Mouse (Mus musculus): ENCODE data around the gene Acap1. TPM values are rescaled to one million over a fixed set of nuclear protein-coding genes. Genes with fewer than 3 reads are reported as not detected.
"Not testable (repeated sequence)": the region's sequence is repeated elsewhere in the genome, so short reads cannot be mapped to it uniquely, and the experiment has no call there.

Acap1 gene
- polyA plus RNA-seq, 1 experiment from 2014 or later: 5.0 TPM

- H3K9ac ChIP-seq: peak overlapping the region; percentile 96
- H3K4me2 ChIP-seq: peak overlapping the region; percentile 79
- 0% methylated on average over 17 of the region's 17 CpGs for WGBS
- H3K4me3 ChIP-seq: peak overlapping the region; percentile 93
- H3K36me3 ChIP-seq: peaks cover 44% of the 10 kb centered on the region
- peak overlapping the region; percentile 96 for H3K27ac ChIP-seq
- ATAC-seq (ENCODE audit: borderline replicate concordance, extremely low read depth, low FRiP score, low TSS enrichment): no peak; the same call in 1 of the 2 replicates
- no peaks in the 10 kb centered on the region for H3K27me3 ChIP-seq
- H3K9me3 ChIP-seq: no peaks in the 10 kb centered on the region
- peaks cover 38% of the 10 kb centered on the region for H3K4me1 ChIP-seq
Measured at GRCm38 (mm10) chr11:69919661-69920265, 24.4 kb upstream of the Acap1 start.

GRCm38 (mm10) chr11:69919053-69919452 lies 23.7 kb upstream of the Acap1 start:
- ATAC-seq (ENCODE audit: borderline replicate concordance, extremely low read depth, low FRiP score, low TSS enrichment): no peak
- H3K36me3 ChIP-seq: peaks cover 45% of the 10 kb centered on the region
- peak overlapping the region; percentile 93 for H3K4me3 ChIP-seq
- H3K9ac ChIP-seq: peak overlapping the region; percentile 96; the same call in 1 of the 2 replicates
- 74% methylated on average over 9 of the region's 9 CpGs for WGBS
- H3K4me1 ChIP-seq: peaks cover 42% of the 10 kb centered on the region
- H3K27ac ChIP-seq: peak overlapping the region; percentile 96
- H3K27me3 ChIP-seq: no peaks in the 10 kb centered on the region
- H3K4me2 ChIP-seq: peak overlapping the region; percentile 79
- no peaks in the 10 kb centered on the region for H3K9me3 ChIP-seq

GRCm38 (mm10) chr11:69918118-69918517 lies 22.8 kb upstream of the Acap1 start:
- peaks cover 48% of the 10 kb centered on the region for H3K4me1 ChIP-seq
- peaks cover 50% of the 10 kb centered on the region for H3K36me3 ChIP-seq
- H3K27ac ChIP-seq: no peak overlapping the region
- no peaks in the 10 kb centered on the region for H3K27me3 ChIP-seq
- 78% methylated on average over 5 of the region's 5 CpGs for WGBS
- no peak overlapping the region for H3K4me3 ChIP-seq
- no peak overlapping the region for H3K4me2 ChIP-seq
- H3K9ac ChIP-seq: no peak overlapping the region
- no peaks in the 10 kb centered on the region for H3K9me3 ChIP-seq
- no peak for ATAC-seq (ENCODE audit: borderline replicate concordance, extremely low read depth, low FRiP score, low TSS enrichment)

GRCm38 (mm10) chr11:69917379-69917948 lies 22.1 kb upstream of the Acap1 start:
- Histone ChIP-seq H3K36me3 (peaks cover 57% of the 10 kb centered on the region), H3K4me1 (peaks cover 48% of the 10 kb centered on the region), H3K9me3 (no peaks in the 10 kb centered on the region), H3K9ac (no peak overlapping the region), H3K27ac (no peak overlapping the region), H3K27me3 (no peaks in the 10 kb centered on the region), H3K4me3 (no peak overlapping the region), H3K4me2 (no peak overlapping the region)
- WGBS: 86% methylated on average over 8 of the region's 8 CpGs
- ATAC-seq (ENCODE audit: borderline replicate concordance, extremely low read depth, low FRiP score, low TSS enrichment): no peak

- not testable (repeated sequence) for H3K27ac ChIP-seq; H3K9ac ChIP-seq; H3K4me3 ChIP-seq; H3K4me2 ChIP-seq; H3K9me3 ChIP-seq; ATAC-seq (ENCODE audit: borderline replicate concordance, extremely low read depth, low FRiP score, low TSS enrichment); H3K27me3 ChIP-seq
- WGBS: 56% methylated on average over 7 of the region's 7 CpGs
- Histone ChIP-seq H3K36me3 (peaks cover 63% of the 10 kb centered on the region), H3K4me1 (peaks cover 45% of the 10 kb centered on the region)
Measured at GRCm38 (mm10) chr11:69916652-69917378, 21.5 kb upstream of the Acap1 start.

- 57% methylated on average over 5 of the region's 5 CpGs for WGBS
- no peak for ATAC-seq (ENCODE audit: borderline replicate concordance, extremely low read depth, low FRiP score, low TSS enrichment)
- Histone ChIP-seq H3K36me3 (peaks cover 72% of the 10 kb centered on the region), H3K27me3 (no peaks in the 10 kb centered on the region), H3K9me3 (no peaks in the 10 kb centered on the region), H3K9ac (no peak overlapping the region), H3K27ac (no peak overlapping the region), H3K4me2 (peak overlapping the region; percentile 87), H3K4me3 (peak overlapping the region; percentile 92; the same call in 1 of the 2 replicates), H3K4me1 (peaks cover 45% of the 10 kb centered on the region)
Measured at GRCm38 (mm10) chr11:69915667-69916627, 20.6 kb upstream of the Acap1 start.

GRCm38 (mm10) chr11:69914917-69915430 lies 19.6 kb upstream of the Acap1 start:
- peaks cover 45% of the 10 kb centered on the region for H3K4me1 ChIP-seq
- 25% methylated on average over 9 of the region's 9 CpGs for WGBS
- peaks cover 81% of the 10 kb centered on the region for H3K36me3 ChIP-seq
- ATAC-seq (ENCODE audit: borderline replicate concordance, extremely low read depth, low FRiP score, low TSS enrichment): no peak
- H3K4me2 ChIP-seq: peak overlapping the region; percentile 87
- peak overlapping the region; percentile 92 for H3K4me3 ChIP-seq
- H3K27me3 ChIP-seq: no peaks in the 10 kb centered on the region
- H3K27ac ChIP-seq: no peak overlapping the region
- H3K9me3 ChIP-seq: no peaks in the 10 kb centered on the region
- H3K9ac ChIP-seq: peak overlapping the region; percentile 94; the same call in 1 of the 2 replicates

- ATAC-seq (ENCODE audit: borderline replicate concordance, extremely low read depth, low FRiP score, low TSS enrichment): peak; percentile 20; the same call in 1 of the 2 replicates
Measured at GRCm38 (mm10) chr11:69914372-69914764, 19.0 kb upstream of the Acap1 start.

GRCm38 (mm10) chr11:69913554-69914371 lies 18.4 kb upstream of the Acap1 start, which contains the start of gene Gps2:
Gene Gps2 (plus strand): TSS chr11:69913888.
- H3K4me3 ChIP-seq: peak within 1 kb of the TSS; percentile 92
- H3K27ac ChIP-seq: peak within 1 kb of the TSS; percentile 91
- peak within 1 kb of the TSS; percentile 94 for H3K9ac ChIP-seq
- 1% methylated on average over 61 of the region's 61 CpGs for WGBS
- H3K4me1 ChIP-seq: peaks cover 35% of the 10 kb centered on the region
- H3K27me3 ChIP-seq: no peaks in the 10 kb centered on the region
- peak within 1 kb of the TSS; percentile 87 for H3K4me2 ChIP-seq
- peak; percentile 81 for ATAC-seq (ENCODE audit: borderline replicate concordance, extremely low read depth, low FRiP score, low TSS enrichment)
- no peaks in the 10 kb centered on the region for H3K9me3 ChIP-seq
- H3K36me3 ChIP-seq: peaks cover 89% of the 10 kb centered on the region

More at GRCm38 (mm10) chr11:69914372-69914764, 19.0 kb upstream of the Acap1 start:
- peak overlapping the region; percentile 91 for H3K27ac ChIP-seq
- no peaks in the 10 kb centered on the region for H3K9me3 ChIP-seq
- H3K27me3 ChIP-seq: no peaks in the 10 kb centered on the region
- H3K36me3 ChIP-seq: peaks cover 88% of the 10 kb centered on the region
- peak overlapping the region; percentile 92 for H3K4me3 ChIP-seq
- 1% methylated on average over 17 of the region's 17 CpGs for WGBS
- peak overlapping the region; percentile 87 for H3K4me2 ChIP-seq
- H3K9ac ChIP-seq: peak overlapping the region; percentile 94
- peaks cover 41% of the 10 kb centered on the region for H3K4me1 ChIP-seq

GRCm38 (mm10) chr11:69912716-69913530 lies 17.6 kb upstream of the Acap1 start:
- H3K4me2 ChIP-seq: peak overlapping the region; percentile 87
- H3K9ac ChIP-seq: peak overlapping the region; percentile 94; the same call in 1 of the 2 replicates
- H3K9me3 ChIP-seq: no peaks in the 10 kb centered on the region
- H3K27me3 ChIP-seq: no peaks in the 10 kb centered on the region
- no peak for ATAC-seq (ENCODE audit: borderline replicate concordance, extremely low read depth, low FRiP score, low TSS enrichment)
- H3K36me3 ChIP-seq: peaks cover 89% of the 10 kb centered on the region
- no peak overlapping the region for H3K27ac ChIP-seq
- H3K4me3 ChIP-seq: peak overlapping the region; percentile 92
- peaks cover 32% of the 10 kb centered on the region for H3K4me1 ChIP-seq
- whole genome bisulfite sequencing: 65% methylated on average over 15 of the region's 15 CpGs

Data from lung, embryonic 15.5 days (tissue).